Mouse (Mus musculus) stomach, embryonic 14.5 days (tissue): ENCODE measurements around the gene Tdrd9. TPM values are rescaled to one million over a fixed set of nuclear protein-coding genes. Genes with fewer than 3 reads are reported as not detected.

ENCODE experiments used
- ATAC-seq: fragments of 200-750 bp; cut with Nextera tagmentation; 2 replicates; pipeline ENCODE4 v1.8.0; 2017; ENCODE audit warnings: low read depth, moderate TSS enrichment; ENCODE audit not compliant: insufficient number of reproducible peaks, insufficient read depth, low FRiP score
- H3K27ac ChIP-seq: fragments of 300-500 bp; sonication (generic); 2 replicates; pipeline ENCODE4 v1.5.1; 2014; ENCODE audit warnings: mild to moderate bottlenecking, low read length, moderate library complexity, mixed read lengths
- H3K27me3 ChIP-seq: fragments of 300-500 bp; sonication (generic); 2 replicates; pipeline ENCODE4 v1.6.1; 2014; ENCODE audit warnings: low read length, control low read depth, mixed read lengths; ENCODE audit not compliant: control insufficient read depth, insufficient read depth
- H3K36me3 ChIP-seq: fragments of 300-500 bp; sonication (generic); 2 replicates; pipeline ENCODE4 v1.6.1; 2014; ENCODE audit warnings: mild to moderate bottlenecking, control low read depth, low read length, moderate library complexity, mixed read lengths; ENCODE audit not compliant: control insufficient read depth, insufficient read depth
- H3K4me1 ChIP-seq: fragments of 300-500 bp; sonication (generic); 2 replicates; pipeline ENCODE4 v1.6.1; 2014; ENCODE audit warnings: low read length, control low read depth, mixed read lengths; ENCODE audit not compliant: control insufficient read depth, insufficient read depth
- H3K4me2 ChIP-seq: fragments of 300-500 bp; sonication (generic); replicated peaks from 2 replicates; pipeline ENCODE4 v1.6.1; 2014; ENCODE audit warnings: low read depth, low read length, control low read depth
- H3K4me3 ChIP-seq: fragments of 300-500 bp; sonication (generic); 2 replicates; pipeline ENCODE4 v1.5.1; 2014; ENCODE audit warnings: low read depth, low read length, control low read depth
- H3K9ac ChIP-seq: fragments of 300-500 bp; sonication (generic); replicated peaks from 2 replicates; pipeline ENCODE4 v1.6.1; 2014; ENCODE audit warnings: low read depth, mild to moderate bottlenecking, control low read depth, low read length, moderate library complexity, mixed read lengths
- H3K9me3 ChIP-seq: fragments of 300-500 bp; sonication (generic); 2 replicates; pipeline ENCODE4 v1.6.1; 2016; ENCODE audit warnings: low read depth, low read length, control low read depth; ENCODE audit not compliant: control insufficient read depth
- WGBS: fragments of 180-500 bp; shearing (Covaris S2); extraction: QIAGEN DNeasy Blood & Tissue Kit; methylation state at CpG from one replicate; pipeline ENCODE4 v1.1.7; 2014; 5-methylcytosine and 5-hydroxymethylcytosine counted together
- polyA plus RNA-seq: library from polyadenylated mRNA; unstranded; fragments of >200 nt; fragmentation: Nextera tagmentation; extraction: Ambion mirVana; gene quantifications from 2 replicates; pipeline ENCODE4 v1.2.1, GENCODE M21; 2014

Gene Tdrd9
- polyA plus RNA-seq, 1 experiment from 2014 or later: 0.22 TPM

- no peak overlapping the region for H3K4me3 ChIP-seq
Observed at GRCm38 (mm10) chr12:111974578-111974977, 3.2 kb downstream of the Tdrd9 start.

GRCm38 (mm10) chr12:111977138-111977537 lies 5.8 kb downstream of the Tdrd9 start:
- 0 out of 2 replicates have a peak, but pooled peaks have one; percentile 18 for ATAC-seq
- Histone ChIP-seq H3K9ac (no peak overlapping the region), H3K27ac (peak overlapping the region; percentile 30; the same call in 1 of the 2 replicates), H3K9me3 (no peaks in the 10 kb centered on the region), H3K4me3 (no peak overlapping the region), H3K36me3 (no peaks in the 10 kb centered on the region), H3K4me2 (no peak overlapping the region), H3K4me1 (no peaks in the 10 kb centered on the region), H3K27me3 (no peaks in the 10 kb centered on the region)
- WGBS: 31% methylated on average over 6 of the region's 6 CpGs

More at GRCm38 (mm10) chr12:111974578-111974977, 3.2 kb downstream of the Tdrd9 start:
- no peak overlapping the region for H3K4me2 ChIP-seq
- no peaks in the 10 kb centered on the region for H3K4me1 ChIP-seq
- H3K27ac ChIP-seq: no peak overlapping the region
- no peaks in the 10 kb centered on the region for H3K27me3 ChIP-seq
- H3K9me3 ChIP-seq: no peaks in the 10 kb centered on the region
- H3K36me3 ChIP-seq: no peaks in the 10 kb centered on the region
- H3K9ac ChIP-seq: no peak overlapping the region
- 79% methylated on average over 6 of the region's 6 CpGs for WGBS
- ATAC-seq: no peak

DNA sequence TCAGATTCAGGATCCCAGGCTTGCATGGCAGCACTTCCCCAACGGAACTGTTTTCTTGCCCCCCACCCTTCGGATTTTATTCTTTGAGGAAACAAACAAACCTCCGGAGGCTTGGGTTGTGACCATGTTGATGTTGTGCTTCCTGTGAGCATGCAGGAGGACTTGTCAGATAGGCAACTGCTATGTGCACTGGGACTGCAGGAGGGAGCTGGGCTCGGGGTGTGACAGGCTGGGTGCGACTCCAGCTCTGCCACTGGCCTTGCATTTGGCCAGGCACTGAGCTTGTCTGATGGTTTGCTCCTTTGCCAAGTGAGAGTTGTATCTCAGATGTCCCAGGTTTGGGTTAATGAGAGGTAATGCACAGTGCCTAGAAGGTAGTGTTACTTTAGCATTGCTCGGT lies 6.9 kb downstream of the Tdrd9 start:
- WGBS: 72% methylated on average over 6 of the region's 6 CpGs
- Histone ChIP-seq H3K4me3 (no peak overlapping the region), H3K4me2 (no peak overlapping the region), H3K27me3 (no peaks in the 10 kb centered on the region), H3K4me1 (no peaks in the 10 kb centered on the region), H3K27ac (no peak overlapping the region), H3K9me3 (no peaks in the 10 kb centered on the region), H3K36me3 (no peaks in the 10 kb centered on the region), H3K9ac (no peak overlapping the region)
- ATAC-seq: no peak

GRCm38 (mm10) chr12:111980887-111981367 lies 9.6 kb downstream of the Tdrd9 start, which contains the start of gene Rd3l:
Gene Rd3l (minus strand): TSS chr12:111981317.
- Histone ChIP-seq H3K4me2 (no peak within 1 kb of the TSS), H3K9ac (no peak within 1 kb of the TSS), H3K27ac (no peak within 1 kb of the TSS), H3K36me3 (no peaks in the 10 kb centered on the region), H3K4me3 (no peak within 1 kb of the TSS), H3K27me3 (no peaks in the 10 kb centered on the region), H3K9me3 (no peaks in the 10 kb centered on the region), H3K4me1 (no peaks in the 10 kb centered on the region)
- 54% methylated on average over 6 of the region's 6 CpGs for whole genome bisulfite sequencing
- ATAC-seq: no peak

DNA sequence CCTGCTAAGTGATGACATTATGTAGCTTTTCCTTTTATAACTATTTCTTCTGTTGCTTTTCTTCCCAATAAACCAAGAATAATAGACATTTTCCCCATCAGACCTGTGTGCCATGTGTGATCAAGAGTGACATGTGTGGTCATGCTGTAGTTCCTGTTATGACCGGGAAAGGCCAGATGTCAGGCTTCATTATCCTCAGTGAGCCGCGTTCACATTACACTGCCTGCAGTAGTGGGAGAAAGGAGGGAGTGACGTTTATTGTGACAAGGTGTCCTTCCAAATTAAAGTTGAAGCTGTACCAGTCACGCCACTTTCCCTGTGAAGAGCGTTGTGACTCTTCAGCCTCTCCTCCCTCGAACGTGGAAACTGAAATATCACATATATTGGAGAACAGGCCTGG lies 10.5 kb downstream of the Tdrd9 start:
- Histone ChIP-seq H3K4me2 (no peak overlapping the region), H3K9ac (no peak overlapping the region), H3K36me3 (no peaks in the 10 kb centered on the region), H3K27me3 (no peaks in the 10 kb centered on the region), H3K27ac (no peak overlapping the region), H3K9me3 (no peaks in the 10 kb centered on the region), H3K4me1 (no peaks in the 10 kb centered on the region), H3K4me3 (no peak overlapping the region)
- 78% methylated on average over 8 of the region's 8 CpGs for WGBS
- no peak for ATAC-seq

DNA sequence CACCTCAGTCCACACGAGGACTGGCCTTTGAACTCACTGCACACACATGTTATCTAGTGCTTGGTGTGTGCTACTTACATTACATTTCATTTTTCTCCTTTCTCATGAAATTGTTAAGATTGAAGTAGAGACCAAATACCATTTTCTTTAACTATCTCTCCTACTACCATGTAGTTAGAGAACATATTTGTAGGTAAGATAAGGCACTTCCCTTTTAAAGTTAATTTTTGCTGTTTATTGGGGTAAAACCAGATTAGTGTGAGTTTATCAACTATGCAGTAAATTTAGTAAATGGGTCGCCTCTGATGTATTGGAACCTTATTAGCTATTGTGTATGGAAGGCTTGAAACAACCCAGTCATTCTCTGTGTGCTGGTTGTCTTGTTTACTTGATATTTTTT lies 11.8 kb downstream of the Tdrd9 start:
- H3K27ac ChIP-seq: no peak overlapping the region
- H3K9me3 ChIP-seq: no peaks in the 10 kb centered on the region
- 73% methylated on average over 2 of the region's 2 CpGs for WGBS
- ATAC-seq: no peak
- H3K4me2 ChIP-seq: no peak overlapping the region
- H3K36me3 ChIP-seq: no peaks in the 10 kb centered on the region
- no peak overlapping the region for H3K9ac ChIP-seq
- no peak overlapping the region for H3K4me3 ChIP-seq
- no peaks in the 10 kb centered on the region for H3K4me1 ChIP-seq
- no peaks in the 10 kb centered on the region for H3K27me3 ChIP-seq

DNA sequence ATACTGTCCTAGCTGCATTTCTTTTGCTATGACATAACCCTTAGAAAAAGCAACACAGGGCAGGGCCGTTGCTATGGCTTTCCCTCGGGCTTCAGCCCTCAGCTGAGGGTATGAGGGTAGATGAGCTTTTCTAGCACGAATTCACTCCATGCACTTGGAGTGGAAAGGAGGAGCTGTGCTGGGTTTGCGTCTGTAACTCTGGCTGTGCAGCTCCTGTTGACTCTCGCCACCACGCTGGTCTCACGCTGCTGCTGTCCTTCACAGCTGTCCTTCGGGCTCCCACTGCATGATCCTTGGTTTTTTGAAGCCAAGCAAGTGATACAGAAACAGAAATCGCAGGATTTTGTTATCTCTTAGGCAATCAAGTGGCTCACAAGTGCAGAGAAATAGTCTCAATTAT lies 15.4 kb downstream of the Tdrd9 start:
- Histone ChIP-seq H3K36me3 (no peaks in the 10 kb centered on the region), H3K4me1 (no peaks in the 10 kb centered on the region), H3K4me2 (no peak overlapping the region), H3K9me3 (no peaks in the 10 kb centered on the region), H3K9ac (no peak overlapping the region), H3K27ac (no peak overlapping the region), H3K4me3 (no peak overlapping the region), H3K27me3 (no peaks in the 10 kb centered on the region)
- ATAC-seq: no peak
- 48% methylated on average over 9 of the region's 9 CpGs for WGBS

GRCm38 (mm10) chr12:111992626-111993025 lies 21.3 kb downstream of the Tdrd9 start:
- no peak for ATAC-seq
- no peak overlapping the region for H3K27ac ChIP-seq
- 81% methylated on average over 5 of the region's 5 CpGs for WGBS
- no peak overlapping the region for H3K4me3 ChIP-seq
- H3K9me3 ChIP-seq: no peaks in the 10 kb centered on the region
- no peak overlapping the region for H3K9ac ChIP-seq
- no peaks in the 10 kb centered on the region for H3K36me3 ChIP-seq
- no peak overlapping the region for H3K4me2 ChIP-seq
- H3K4me1 ChIP-seq: no peaks in the 10 kb centered on the region
- no peaks in the 10 kb centered on the region for H3K27me3 ChIP-seq

DNA sequence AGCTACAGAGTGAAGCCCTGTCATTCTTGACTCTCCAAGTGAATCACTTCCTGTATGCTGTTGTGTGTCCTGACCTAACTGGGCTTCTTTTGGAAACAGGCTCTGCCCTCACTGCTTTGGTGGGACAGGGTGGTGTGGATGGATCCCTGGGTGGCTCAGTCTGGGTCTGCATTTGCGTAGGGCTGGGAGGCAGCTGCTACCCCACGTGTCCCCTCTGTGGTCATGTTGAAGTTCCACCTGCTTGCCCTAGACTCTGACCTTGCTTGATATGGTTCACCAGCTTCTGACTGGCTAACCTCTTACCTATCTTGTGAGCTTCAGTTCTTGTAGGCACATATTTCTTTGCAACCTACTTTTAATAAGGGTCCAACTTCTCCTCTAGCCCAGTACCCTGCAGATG lies 23.8 kb downstream of the Tdrd9 start:
- Histone ChIP-seq H3K4me1 (no peaks in the 10 kb centered on the region), H3K27ac (no peak overlapping the region), H3K9me3 (no peaks in the 10 kb centered on the region), H3K36me3 (no peaks in the 10 kb centered on the region), H3K4me3 (no peak overlapping the region), H3K27me3 (no peaks in the 10 kb centered on the region), H3K4me2 (no peak overlapping the region), H3K9ac (no peak overlapping the region)
- WGBS: 94% methylated on average over 2 of the region's 2 CpGs
- ATAC-seq: no peak
